Mouse (Mus musculus): ENCODE results near the gene Cdt1. TPM values are rescaled to one million over a fixed set of nuclear protein-coding genes. Genes with fewer than 3 reads are reported as not detected.

Gene Cdt1
- total RNA-seq (2021), result 1 to 10 TPM; 2.0 to 2.7 TPM
- 3.2 and 3.5 TPM in 2 replicates for polyA plus RNA-seq (2012; rRNA removed)
- long read RNA-seq, partial matches to known transcripts, result 0 of 3 reads
- long read RNA-seq, other reads (novel, unspliced or antisense), result 1 of 3 reads

DNA sequence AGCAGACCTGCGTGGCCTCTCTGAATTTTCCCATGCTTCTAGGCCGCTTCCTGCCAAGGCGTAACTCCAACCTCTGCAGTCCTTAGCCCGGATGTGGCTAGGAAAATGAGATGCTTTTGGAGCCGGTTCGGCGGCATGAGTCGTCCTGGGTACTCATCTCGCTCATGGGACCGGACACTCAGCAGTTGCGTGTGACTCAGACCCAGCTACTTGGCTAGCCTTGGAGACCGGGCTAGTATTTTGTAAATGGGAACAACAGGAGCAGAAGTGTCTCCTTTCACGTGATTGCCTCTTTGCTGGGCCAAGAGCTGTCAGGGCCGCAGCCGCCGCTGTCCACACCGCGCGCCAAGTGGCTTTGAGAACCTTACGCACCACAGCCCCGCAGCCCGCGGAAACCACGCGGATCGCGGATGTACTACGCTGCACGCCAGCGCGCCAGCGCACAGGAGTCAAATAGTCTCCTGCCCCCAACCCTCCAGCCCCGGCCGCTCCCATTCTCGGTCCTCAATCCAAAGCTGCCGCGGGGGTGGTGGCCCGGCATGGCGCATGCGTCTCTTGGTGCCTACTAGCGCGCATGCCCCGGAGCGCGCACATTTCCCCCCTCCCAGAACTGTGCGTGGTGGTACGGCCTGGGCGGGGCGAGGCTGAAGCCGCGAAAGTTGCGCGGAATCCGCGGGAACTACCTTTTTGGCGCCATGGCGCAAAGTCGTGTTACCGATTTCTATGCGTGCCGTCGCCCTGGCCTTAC, at the start of gene Cdt1:
TSS of gene Cdt1 (plus strand) at position 655 of the 748 bp plus-strand sequence.
- WGBS, result under 1% methylated on average over 62 of the region's 62 CpGs
- H3K36me3 ChIP-seq (ENCODE audit: control insufficient read depth, insufficient read depth, low read length), result no peaks in the 10 kb centered on the region; the same call in 1 of the 2 replicates
- H3K4me1 ChIP-seq (ENCODE audit: control insufficient read depth, insufficient read depth, low read length), result peaks cover 9% of the 10 kb centered on the region
- peak; percentile 96 for DNase-seq
- intact Hi-C loops (cut with DNase I), result loop anchor here (2.0 to 5.0 kb wide), 2 partner anchors 43 to 110 kb away; partner anchors contain the start of genes Galns and Trappc2l
- peak within 1 kb of the TSS; percentile 85 for H3K9ac ChIP-seq (ENCODE audit: low read depth, low read length)
- no peaks in the 10 kb centered on the region for H3K79me2 ChIP-seq (replicated peaks; ENCODE audit: control insufficient read depth, insufficient read depth, low read length)
- H3K27ac ChIP-seq, result peak within 1 kb of the TSS; percentile 95
- H3K4me3 ChIP-seq, result peak within 1 kb of the TSS; percentile 86
- no peaks in the 10 kb centered on the region for H3K27me3 ChIP-seq (ENCODE audit: control insufficient read depth, insufficient read depth, low read length)
- TF ChIP-seq POLR2A (IDR thresholded peaks at IDR 0.05; ENCODE audit: insufficient read depth, low read depth, low read length), result peak; percentile 62; the same call in 1 of the 2 replicates
- no peak for TF ChIP-seq CTCF (IDR thresholded peaks at IDR 0.05)
- peak; percentile 60; the same call in 1 of the 2 replicates for TF ChIP-seq EP300 (IDR thresholded peaks at IDR 0.05; ENCODE audit: insufficient read depth, low read depth, low read length)

DNA sequence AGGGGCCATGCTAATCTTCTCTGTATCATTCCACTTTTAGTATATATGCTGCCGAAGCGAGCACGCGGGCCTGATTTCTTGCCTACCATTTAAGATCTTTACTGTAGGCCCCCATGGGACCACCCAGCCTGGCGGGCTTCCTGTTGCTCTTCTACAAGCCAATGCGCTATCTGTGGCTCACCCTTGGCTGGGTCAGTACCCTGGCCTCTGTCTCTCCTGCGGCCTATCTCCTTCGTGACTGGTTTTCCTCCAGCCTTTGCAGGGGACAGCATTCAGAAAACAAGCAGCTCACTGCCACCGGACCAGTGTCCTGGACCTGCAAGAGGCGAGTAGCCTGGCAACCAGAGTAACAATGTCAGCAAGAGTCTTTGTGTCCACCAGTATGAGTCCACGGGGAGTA, 47.2 kb upstream of the Cdt1 start:
- Histone ChIP-seq H3K4me3 (no peak overlapping the region), H3K9ac (ENCODE audit: low read depth, low read length) (0 out of 2 replicates have a peak overlapping the region, but pooled peaks have one; percentile 5), H3K4me1 (ENCODE audit: control insufficient read depth, insufficient read depth, low read length) (peaks cover 56% of the 10 kb centered on the region), H3K27me3 (ENCODE audit: control insufficient read depth, insufficient read depth, low read length) (no peaks in the 10 kb centered on the region), H3K27ac (peak overlapping the region; percentile 88), H3K79me2 (replicated peaks; ENCODE audit: control insufficient read depth, insufficient read depth, low read length) (no peaks in the 10 kb centered on the region), H3K36me3 (ENCODE audit: control insufficient read depth, insufficient read depth, low read length) (no peaks in the 10 kb centered on the region)
- TF ChIP-seq CTCF (IDR thresholded peaks at IDR 0.05) (no peak), POLR2A (IDR thresholded peaks at IDR 0.05; ENCODE audit: insufficient read depth, low read depth, low read length) (no peak), EP300 (IDR thresholded peaks at IDR 0.05; ENCODE audit: insufficient read depth, low read depth, low read length) (no peak)
- 41% methylated on average over 11 of the region's 11 CpGs for WGBS
- intact Hi-C loops (cut with DNase I), result no loop called here
- DNase-seq, result peak in 1 of 2 experiments; percentile 38

DNA sequence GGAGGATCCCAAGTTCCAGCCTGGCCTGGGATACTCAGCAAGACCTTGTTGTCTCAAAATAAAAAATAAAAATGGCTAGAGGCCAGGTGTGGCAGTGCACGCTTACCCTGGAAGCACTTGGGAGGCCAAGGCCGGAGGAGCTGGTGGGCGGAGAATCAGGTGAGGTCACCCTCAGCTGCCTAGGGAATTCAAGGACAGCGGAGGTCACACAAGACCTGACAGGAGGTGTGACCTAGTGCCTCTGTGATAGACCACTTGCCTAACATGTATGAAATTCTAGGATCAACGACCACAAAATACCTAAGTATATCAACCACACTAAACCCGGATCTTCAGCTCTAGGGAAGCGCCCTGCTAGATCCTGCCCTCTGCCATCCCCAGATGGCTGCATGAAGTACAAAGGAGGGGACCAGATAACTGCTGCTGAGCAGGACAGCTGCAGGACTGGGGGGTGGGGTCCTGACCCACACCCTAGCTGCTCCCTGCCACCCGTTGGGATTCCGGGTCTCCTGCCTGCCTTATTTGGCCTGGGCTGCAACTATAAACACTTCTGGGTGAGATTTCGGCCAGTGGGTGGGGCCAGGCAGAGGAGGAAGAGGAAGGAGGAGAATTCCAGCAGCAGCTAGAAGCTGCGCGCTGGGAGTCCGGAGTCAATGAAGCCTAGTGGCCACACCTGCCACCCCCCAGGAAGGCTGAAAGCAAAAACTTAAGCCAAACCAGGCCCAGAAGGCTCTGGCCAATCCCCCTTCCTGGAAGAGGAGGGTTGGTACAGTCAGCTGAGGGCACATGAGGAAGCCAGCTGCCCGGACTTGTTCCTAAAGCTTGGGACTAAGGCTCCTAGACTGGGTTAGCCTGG, 44.8 kb upstream of the Cdt1 start:
- H3K4me1 ChIP-seq (ENCODE audit: control insufficient read depth, insufficient read depth, low read length), result peaks cover 58% of the 10 kb centered on the region
- H3K27me3 ChIP-seq (ENCODE audit: control insufficient read depth, insufficient read depth, low read length), result no peaks in the 10 kb centered on the region
- 34% methylated on average over 14 of the region's 14 CpGs for WGBS
- no peaks in the 10 kb centered on the region for H3K36me3 ChIP-seq (ENCODE audit: control insufficient read depth, insufficient read depth, low read length)
- TF ChIP-seq EP300 (IDR thresholded peaks at IDR 0.05; ENCODE audit: insufficient read depth, low read depth, low read length) (peak; percentile 71), CTCF (IDR thresholded peaks at IDR 0.05) (peak; percentile 13; the same call in 1 of the 2 replicates), POLR2A (IDR thresholded peaks at IDR 0.05; ENCODE audit: insufficient read depth, low read depth, low read length) (peak; percentile 62)
- H3K9ac ChIP-seq (ENCODE audit: low read depth, low read length), result peak overlapping the region; percentile 35
- peak overlapping the region; percentile 91 for H3K27ac ChIP-seq
- H3K79me2 ChIP-seq (replicated peaks; ENCODE audit: control insufficient read depth, insufficient read depth, low read length), result no peaks in the 10 kb centered on the region
- H3K4me3 ChIP-seq, result peak overlapping the region; percentile 25; the same call in 1 of the 2 replicates
- intact Hi-C loops (cut with DNase I), result loop anchor here (1.0 kb wide), 1 partner anchor 24 kb away; no protein-coding TSS in a partner anchor
- DNase-seq, result peak; percentile 81 to 87

DNA sequence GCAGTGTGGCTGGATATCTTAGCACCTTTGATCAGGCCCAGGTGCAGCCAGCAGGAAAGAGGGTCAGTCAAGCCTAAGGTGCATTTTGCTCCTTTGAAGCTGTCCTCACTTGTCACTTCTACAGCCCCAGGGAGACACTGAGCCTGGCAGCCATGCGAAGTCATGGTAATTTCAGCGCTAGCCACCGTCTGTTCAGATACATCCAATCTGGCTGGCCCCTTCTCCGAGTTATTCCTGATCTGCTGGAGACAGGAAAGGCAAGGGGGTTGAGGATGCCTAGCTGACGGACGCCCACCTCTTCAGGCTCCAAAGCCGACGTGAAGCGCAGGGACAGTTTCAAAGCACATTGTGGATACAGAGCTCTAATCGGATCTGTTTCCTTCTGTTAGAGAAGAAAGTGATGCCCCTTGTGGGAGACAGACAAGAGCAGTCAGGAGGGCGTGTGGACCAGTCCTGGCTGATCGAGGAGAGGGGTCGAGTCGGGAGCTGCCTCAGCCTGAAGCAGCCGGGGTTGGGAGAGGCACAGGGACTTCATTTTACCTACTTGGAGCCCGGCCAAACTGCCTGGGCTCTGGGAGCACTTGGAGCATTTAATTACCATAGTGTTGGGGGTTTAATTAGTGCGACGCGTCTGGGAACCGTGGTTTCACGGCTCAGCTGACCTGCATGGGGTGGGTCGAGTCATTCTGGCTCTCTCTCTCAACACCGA, 44.0 kb upstream of the Cdt1 start:
- H3K79me2 ChIP-seq (replicated peaks; ENCODE audit: control insufficient read depth, insufficient read depth, low read length), result no peaks in the 10 kb centered on the region
- peak in 1 of 2 experiments; percentile 49 for DNase-seq
- no peaks in the 10 kb centered on the region for H3K36me3 ChIP-seq (ENCODE audit: control insufficient read depth, insufficient read depth, low read length)
- 23% methylated on average over 23 of the region's 23 CpGs for WGBS
- H3K9ac ChIP-seq (ENCODE audit: low read depth, low read length), result peak overlapping the region; percentile 35
- peak overlapping the region; percentile 25 for H3K4me3 ChIP-seq
- peaks cover 51% of the 10 kb centered on the region for H3K4me1 ChIP-seq (ENCODE audit: control insufficient read depth, insufficient read depth, low read length)
- H3K27me3 ChIP-seq (ENCODE audit: control insufficient read depth, insufficient read depth, low read length), result no peaks in the 10 kb centered on the region
- H3K27ac ChIP-seq, result peak overlapping the region; percentile 91
- intact Hi-C loops (cut with DNase I), result loop anchor here (1.0 kb wide), 1 partner anchor 23 kb away; no protein-coding TSS in a partner anchor
- TF ChIP-seq POLR2A (IDR thresholded peaks at IDR 0.05; ENCODE audit: insufficient read depth, low read depth, low read length), result no peak
- no peak for TF ChIP-seq CTCF (IDR thresholded peaks at IDR 0.05)
- no peak for TF ChIP-seq EP300 (IDR thresholded peaks at IDR 0.05; ENCODE audit: insufficient read depth, low read depth, low read length)

DNA sequence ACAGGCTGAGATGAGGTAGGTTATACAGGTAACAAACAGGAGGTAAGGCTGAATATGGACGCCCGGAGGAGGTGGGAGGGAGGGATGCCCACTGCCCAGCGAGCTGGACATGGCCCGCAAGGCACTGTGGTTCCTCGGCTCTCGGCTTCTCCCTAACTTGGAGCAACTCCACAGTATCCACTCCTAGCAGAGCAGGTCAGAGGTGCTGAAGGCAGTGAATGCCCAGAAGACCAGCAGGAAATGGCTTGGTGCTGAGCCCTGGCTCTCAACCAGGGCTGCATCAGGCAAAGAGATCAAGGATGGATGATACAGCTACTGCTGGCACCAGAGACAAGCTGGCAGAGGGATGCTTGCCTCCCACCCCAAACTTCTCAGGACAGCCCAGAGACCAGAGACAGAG, 43.3 kb upstream of the Cdt1 start:
- Histone ChIP-seq H3K27ac (peak overlapping the region; percentile 91), H3K4me3 (no peak overlapping the region), H3K27me3 (ENCODE audit: control insufficient read depth, insufficient read depth, low read length) (no peaks in the 10 kb centered on the region), H3K4me1 (ENCODE audit: control insufficient read depth, insufficient read depth, low read length) (peaks cover 46% of the 10 kb centered on the region), H3K79me2 (replicated peaks; ENCODE audit: control insufficient read depth, insufficient read depth, low read length) (0 out of 2 replicates have a peak, but pooled peaks cover 2% of the 10 kb centered on the region), H3K36me3 (ENCODE audit: control insufficient read depth, insufficient read depth, low read length) (no peaks in the 10 kb centered on the region), H3K9ac (ENCODE audit: low read depth, low read length) (peak overlapping the region; percentile 18; the same call in 1 of the 2 replicates)
- 55% methylated on average over 6 of the region's 6 CpGs for WGBS
- intact Hi-C loops (cut with DNase I), result no loop called here
- DNase-seq, result no peak
- TF ChIP-seq EP300 (IDR thresholded peaks at IDR 0.05; ENCODE audit: insufficient read depth, low read depth, low read length) (no peak), POLR2A (IDR thresholded peaks at IDR 0.05; ENCODE audit: insufficient read depth, low read depth, low read length) (no peak), CTCF (IDR thresholded peaks at IDR 0.05) (no peak)
